In the genomic region with DNA sequence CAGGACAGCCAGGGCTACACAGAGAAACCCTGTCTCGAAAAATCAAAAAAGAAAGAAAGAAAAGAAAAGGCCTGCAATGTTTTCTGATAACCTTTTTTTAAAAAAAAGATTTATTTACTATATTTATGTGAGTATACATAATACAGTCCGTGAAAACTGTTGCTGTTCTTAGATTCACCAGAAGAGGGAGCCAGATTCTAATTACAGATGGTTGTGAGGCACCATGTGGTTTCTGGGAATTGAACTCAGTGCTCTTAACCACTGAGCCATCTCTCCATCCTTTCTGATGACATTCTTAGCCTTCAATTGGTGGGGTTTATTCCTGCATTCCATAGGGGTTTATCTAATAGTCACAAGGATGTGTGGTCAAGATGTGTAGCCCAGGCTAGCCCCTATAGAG, we compare ENCODE assay signal across 8 mouse cellular contexts. TPM values are rescaled to one million over a fixed set of nuclear protein-coding genes. Genes with fewer than 3 reads are reported as not detected.
A peak's percentile ranks its signal among the peaks of the same experiment; 100 is the strongest.
DNase-seq lines count a peak whose midpoint lies in the region; ATAC-seq and TF ChIP-seq lines count a peak whose summit lies in the region.

No protein-coding gene starts in this region.

- no peak for TF ChIP-seq EP300 in heart, postnatal 0 days (IDR thresholded peaks at IDR 0.05; ENCODE audit: low read depth)

- H3K9me3 ChIP-seq in heart, postnatal 0 days (replicated peaks; ENCODE audit: control insufficient read depth, low read length), result no peaks in the 10 kb centered on the region
- no peaks in the 10 kb centered on the region for H3K9me3 ChIP-seq in heart, embryonic 12.5 days (replicated peaks)
- no peaks in the 10 kb centered on the region for H3K9me3 ChIP-seq in midbrain, postnatal 0 days (ENCODE audit: low read length)
- no peaks in the 10 kb centered on the region for H3K9me3 ChIP-seq in midbrain, embryonic 15.5 days
- no peaks in the 10 kb centered on the region for H3K9me3 ChIP-seq in midbrain, embryonic 10.5 days (replicated peaks)

- peak; percentile 66 for TF ChIP-seq CTCF in heart, postnatal 0 days (IDR thresholded peaks at IDR 0.05; ENCODE audit: low read depth)
- peak; percentile 73 for TF ChIP-seq CTCF in midbrain, postnatal 0 days (IDR thresholded peaks at IDR 0.05)

- no peak overlapping the region for H3K9ac ChIP-seq in heart, postnatal 0 days (replicated peaks; ENCODE audit: low read depth, low read length)
- H3K9ac ChIP-seq in heart, embryonic 12.5 days, result no peak overlapping the region
- H3K9ac ChIP-seq in midbrain, postnatal 0 days (replicated peaks; ENCODE audit: low read length, poor library complexity, severe bottlenecking), result no peak overlapping the region
- H3K9ac ChIP-seq in midbrain, embryonic 15.5 days, result no peak overlapping the region

- H3K4me2 ChIP-seq in heart, postnatal 0 days (ENCODE audit: low read depth, low read length), result no peak overlapping the region
- no peak overlapping the region for H3K4me2 ChIP-seq in heart, embryonic 12.5 days
- H3K4me2 ChIP-seq in midbrain, postnatal 0 days (ENCODE audit: low read depth, low read length, poor library complexity, severe bottlenecking), result no peak overlapping the region
- H3K4me2 ChIP-seq in midbrain, embryonic 15.5 days, result no peak overlapping the region

- ATAC-seq in heart, postnatal 0 days (ENCODE audit: insufficient read depth, low read depth), result no peak
- no peak for ATAC-seq in heart, embryonic 12.5 days (ENCODE audit: insufficient number of reproducible peaks, low FRiP score)
- no peak for ATAC-seq in midbrain, postnatal 0 days (ENCODE audit: low FRiP score)
- ATAC-seq in midbrain, embryonic 15.5 days (replicated peaks), result no peak
- peak; percentile 62 for ATAC-seq in megakaryocyte, adult 5-6 weeks (ENCODE audit: poor library complexity, severe bottlenecking)

- H3K4me3 ChIP-seq in heart, postnatal 0 days (ENCODE audit: low read depth, low read length), result no peak overlapping the region
- H3K4me3 ChIP-seq in heart, embryonic 12.5 days, result no peak overlapping the region
- H3K4me3 ChIP-seq in midbrain, postnatal 0 days (ENCODE audit: low read depth, low read length), result no peak overlapping the region
- no peak overlapping the region for H3K4me3 ChIP-seq in midbrain, embryonic 15.5 days
- H3K4me3 ChIP-seq in midbrain, embryonic 10.5 days, result no peak overlapping the region

- WGBS in heart, postnatal 0 days, result 0% methylated on average over 2 of the region's 2 CpGs
- WGBS in heart, embryonic 12.5 days, result 6% methylated on average over 2 of the region's 2 CpGs
- WGBS in midbrain, postnatal 0 days, result 15% methylated on average over 2 of the region's 2 CpGs
- 12% methylated on average over 2 of the region's 2 CpGs for WGBS in midbrain, embryonic 15.5 days
- 5% methylated on average over 2 of the region's 2 CpGs for WGBS in midbrain, embryonic 10.5 days

- intact Hi-C loops in gastrocnemius, postnatal 14 days (cut with DNase I; ENCODE audit: low total_unique reads), result no loop called here

- no peaks in the 10 kb centered on the region for H3K36me3 ChIP-seq in heart, postnatal 0 days (replicated peaks; ENCODE audit: control insufficient read depth, insufficient read depth, low read length)
- H3K36me3 ChIP-seq in heart, embryonic 12.5 days, result no peaks in the 10 kb centered on the region
- no peaks in the 10 kb centered on the region for H3K36me3 ChIP-seq in midbrain, postnatal 0 days (ENCODE audit: insufficient read depth, low read length)
- H3K36me3 ChIP-seq in midbrain, embryonic 15.5 days (replicated peaks), result no peaks in the 10 kb centered on the region
- no peaks in the 10 kb centered on the region for H3K36me3 ChIP-seq in midbrain, embryonic 10.5 days

- no peak for DNase-seq in heart, postnatal 0 days (ENCODE audit: low spot score)
- peak; percentile 74 for DNase-seq in midbrain, postnatal 0 days (ENCODE audit: low spot score)
- peak; percentile 76 for DNase-seq in brain, adult 2 months (ENCODE audit: low read depth, low spot score)
- DNase-seq in gastrocnemius, postnatal 14 days, result no peak
- DNase-seq in midbrain, embryonic 10.5 days (ENCODE audit: low spot score), result no peak

- H3K4me1 ChIP-seq in heart, postnatal 0 days (ENCODE audit: control insufficient read depth, insufficient read depth), result no peaks in the 10 kb centered on the region
- no peaks in the 10 kb centered on the region for H3K4me1 ChIP-seq in heart, embryonic 12.5 days (replicated peaks)
- no peaks in the 10 kb centered on the region for H3K4me1 ChIP-seq in midbrain, postnatal 0 days (ENCODE audit: insufficient read depth, low read length)
- H3K4me1 ChIP-seq in midbrain, embryonic 15.5 days, result peaks cover 6% of the 10 kb centered on the region
- H3K4me1 ChIP-seq in midbrain, embryonic 10.5 days, result peaks cover 5% of the 10 kb centered on the region

- H3K27ac ChIP-seq in heart, postnatal 0 days (ENCODE audit: low read depth), result no peak overlapping the region
- no peak overlapping the region for H3K27ac ChIP-seq in heart, embryonic 12.5 days (ENCODE audit: poor library complexity, severe bottlenecking)
- H3K27ac ChIP-seq in midbrain, postnatal 0 days (ENCODE audit: low read depth, low read length), result no peak overlapping the region
- H3K27ac ChIP-seq in midbrain, embryonic 15.5 days, result no peak overlapping the region
- H3K27ac ChIP-seq in midbrain, embryonic 10.5 days (replicated peaks), result no peak overlapping the region

- no peaks in the 10 kb centered on the region for H3K27me3 ChIP-seq in heart, postnatal 0 days (ENCODE audit: control insufficient read depth, insufficient read depth, low read length)
- no peaks in the 10 kb centered on the region for H3K27me3 ChIP-seq in heart, embryonic 12.5 days (replicated peaks)
- H3K27me3 ChIP-seq in midbrain, postnatal 0 days (ENCODE audit: insufficient read depth, low read length), result no peaks in the 10 kb centered on the region
- H3K27me3 ChIP-seq in midbrain, embryonic 15.5 days (replicated peaks), result no peaks in the 10 kb centered on the region
- H3K27me3 ChIP-seq in midbrain, embryonic 10.5 days (ENCODE audit: low read depth, poor library complexity, severe bottlenecking), result 0 out of 2 replicates have a peak, but pooled peaks cover 4% of the 10 kb centered on the region

RNA-seq across cellular contexts. Expression of gene Lasp1, which starts 5.6 kb away (rescaled TPM):
- total RNA-seq in heart, postnatal 0 days (2014; rRNA removed; ENCODE audit: low replicate concordance), result 34.2 and 45.7 TPM in 2 replicates
- 26.5 and 27.8 TPM in 2 replicates for polyA plus RNA-seq in heart, postnatal 0 days (2015; fragmentation: Nextera tagmentation; extraction: Ambion mirVana)
- 46.9 and 49.5 TPM in 2 replicates for polyA plus RNA-seq in heart, embryonic 12.5 days (2016; fragmentation: Nextera tagmentation; extraction: Ambion mirVana)
- total RNA-seq in midbrain, postnatal 0 days (2014; rRNA removed), result 206 and 216 TPM in 2 replicates
- 174 and 179 TPM in 2 replicates for polyA plus RNA-seq in midbrain, postnatal 0 days (2015; fragmentation: Nextera tagmentation; extraction: Ambion mirVana)
- 198 and 199 TPM in 2 replicates for polyA plus RNA-seq in midbrain, embryonic 15.5 days (2015; fragmentation: Nextera tagmentation; extraction: Ambion mirVana)
- total RNA-seq in megakaryocyte, adult 5-6 weeks (2015), result 121 and 128 TPM in 2 replicates
- 315 and 351 TPM in 2 replicates for total RNA-seq in megakaryocyte, adult 5-6 weeks (2017)
- total RNA-seq in gastrocnemius, postnatal 14 days (2021), result 10 to 100 TPM; 29.9 to 39.5 TPM
- 75.1 and 88.8 TPM in 2 replicates for polyA plus RNA-seq in midbrain, embryonic 10.5 days (2016; fragmentation: Nextera tagmentation; extraction: Ambion mirVana)

RNA-seq across cellular contexts. Expression of gene Rpl23, which starts 10.9 kb away (rescaled TPM):
- 192 and 208 TPM in 2 replicates for total RNA-seq in heart, postnatal 0 days (2014; rRNA removed; ENCODE audit: low replicate concordance)
- polyA plus RNA-seq in heart, postnatal 0 days (2015; fragmentation: Nextera tagmentation; extraction: Ambion mirVana), result 394 and 409 TPM in 2 replicates
- polyA plus RNA-seq in heart, embryonic 12.5 days (2016; fragmentation: Nextera tagmentation; extraction: Ambion mirVana), result 404 and 410 TPM in 2 replicates
- 177 and 224 TPM in 2 replicates for total RNA-seq in midbrain, postnatal 0 days (2014; rRNA removed)
- polyA plus RNA-seq in midbrain, postnatal 0 days (2015; fragmentation: Nextera tagmentation; extraction: Ambion mirVana), result 308 and 329 TPM in 2 replicates
- 259 and 277 TPM in 2 replicates for polyA plus RNA-seq in midbrain, embryonic 15.5 days (2015; fragmentation: Nextera tagmentation; extraction: Ambion mirVana)
- total RNA-seq in megakaryocyte, adult 5-6 weeks (2015), result 1,123 and 1,179 TPM in 2 replicates
- total RNA-seq in megakaryocyte, adult 5-6 weeks (2017), result 895 and 904 TPM in 2 replicates
- 100 to 1,000 TPM; 607 to 676 TPM for total RNA-seq in gastrocnemius, postnatal 14 days (2021)
- 378 and 451 TPM in 2 replicates for polyA plus RNA-seq in midbrain, embryonic 10.5 days (2016; fragmentation: Nextera tagmentation; extraction: Ambion mirVana)

RNA-seq across cellular contexts. Expression of gene 1700001P01Rik, which starts 17.4 kb away (rescaled TPM):
- total RNA-seq in heart, postnatal 0 days (2014; rRNA removed; ENCODE audit: low replicate concordance), result not detected in 2 replicates
- polyA plus RNA-seq in heart, postnatal 0 days (2015; fragmentation: Nextera tagmentation; extraction: Ambion mirVana), result not detected in 2 replicates
- not detected in 2 replicates for polyA plus RNA-seq in heart, embryonic 12.5 days (2016; fragmentation: Nextera tagmentation; extraction: Ambion mirVana)
- total RNA-seq in midbrain, postnatal 0 days (2014; rRNA removed), result not detected in 2 replicates
- 0.29 TPM in 1 of 2 replicates, not detected in the other for polyA plus RNA-seq in midbrain, postnatal 0 days (2015; fragmentation: Nextera tagmentation; extraction: Ambion mirVana)
- polyA plus RNA-seq in midbrain, embryonic 15.5 days (2015; fragmentation: Nextera tagmentation; extraction: Ambion mirVana), result 0.50 and 1.1 TPM in 2 replicates
- not detected in 2 replicates for total RNA-seq in megakaryocyte, adult 5-6 weeks (2015)
- total RNA-seq in megakaryocyte, adult 5-6 weeks (2017), result not detected in 2 replicates
- total RNA-seq in gastrocnemius, postnatal 14 days (2021), result not detected
- 0.20 and 0.46 TPM in 2 replicates for polyA plus RNA-seq in midbrain, embryonic 10.5 days (2016; fragmentation: Nextera tagmentation; extraction: Ambion mirVana)

RNA-seq across cellular contexts. Expression of gene Cwc25, which starts 26.8 kb away (rescaled TPM):
- 3.2 and 3.5 TPM in 2 replicates for total RNA-seq in heart, postnatal 0 days (2014; rRNA removed; ENCODE audit: low replicate concordance)
- 7.7 and 8.2 TPM in 2 replicates for polyA plus RNA-seq in heart, postnatal 0 days (2015; fragmentation: Nextera tagmentation; extraction: Ambion mirVana)
- polyA plus RNA-seq in heart, embryonic 12.5 days (2016; fragmentation: Nextera tagmentation; extraction: Ambion mirVana), result 10.9 and 11.4 TPM in 2 replicates
- total RNA-seq in midbrain, postnatal 0 days (2014; rRNA removed), result 11.8 and 16.0 TPM in 2 replicates
- 12.0 TPM in 2 replicates for polyA plus RNA-seq in midbrain, postnatal 0 days (2015; fragmentation: Nextera tagmentation; extraction: Ambion mirVana)
- 16.2 and 17.6 TPM in 2 replicates for polyA plus RNA-seq in midbrain, embryonic 15.5 days (2015; fragmentation: Nextera tagmentation; extraction: Ambion mirVana)
- total RNA-seq in megakaryocyte, adult 5-6 weeks (2015), result 11.1 and 11.8 TPM in 2 replicates
- 21.0 and 22.4 TPM in 2 replicates for total RNA-seq in megakaryocyte, adult 5-6 weeks (2017)
- total RNA-seq in gastrocnemius, postnatal 14 days (2021), result 1 to 10 TPM; 6.0 to 6.7 TPM
- 20.5 and 21.8 TPM in 2 replicates for polyA plus RNA-seq in midbrain, embryonic 10.5 days (2016; fragmentation: Nextera tagmentation; extraction: Ambion mirVana)

RNA-seq across cellular contexts. Expression of gene B230217C12Rik, which starts 47.4 kb away (rescaled TPM):
- total RNA-seq in heart, postnatal 0 days (2014; rRNA removed; ENCODE audit: low replicate concordance), result 0.23 and 1.4 TPM in 2 replicates
- 0.97 and 1.6 TPM in 2 replicates for polyA plus RNA-seq in heart, postnatal 0 days (2015; fragmentation: Nextera tagmentation; extraction: Ambion mirVana)
- 6.9 and 7.4 TPM in 2 replicates for polyA plus RNA-seq in heart, embryonic 12.5 days (2016; fragmentation: Nextera tagmentation; extraction: Ambion mirVana)
- 37.7 and 43.6 TPM in 2 replicates for total RNA-seq in midbrain, postnatal 0 days (2014; rRNA removed)
- 38.2 and 41.8 TPM in 2 replicates for polyA plus RNA-seq in midbrain, postnatal 0 days (2015; fragmentation: Nextera tagmentation; extraction: Ambion mirVana)
- 33.3 and 33.8 TPM in 2 replicates for polyA plus RNA-seq in midbrain, embryonic 15.5 days (2015; fragmentation: Nextera tagmentation; extraction: Ambion mirVana)
- total RNA-seq in megakaryocyte, adult 5-6 weeks (2015), result 2.3 and 2.5 TPM in 2 replicates
- total RNA-seq in megakaryocyte, adult 5-6 weeks (2017), result 0.33 and 0.45 TPM in 2 replicates
- 1 to 10 TPM in 1 of 2 experiments, under 1 TPM in 1; 0.84 to 1.5 TPM for total RNA-seq in gastrocnemius, postnatal 14 days (2021)
- 12.6 and 14.3 TPM in 2 replicates for polyA plus RNA-seq in midbrain, embryonic 10.5 days (2016; fragmentation: Nextera tagmentation; extraction: Ambion mirVana)

Comparison
In these comparisons a context has a peak if more than half of its experiments do, and no peak if none do; other contexts are left out.
1. DNase-seq: peak in midbrain, postnatal 0 days (single experiment) and brain, adult 2 months (single experiment); none in heart, postnatal 0 days (single experiment), gastrocnemius, postnatal 14 days (single experiment) and midbrain, embryonic 10.5 days (single experiment).